Mouse (Mus musculus) ES-Bruce4 (cell line): Measurements from ENCODE around the gene Rpl14.

Source experiments
- CTCF ChIP-seq: IDR thresholded peaks from one replicate; pipeline ENCODE4 v1.8.1; 2011; ENCODE audit warnings: low read depth, low read length
- EP300 ChIP-seq: IDR thresholded peaks from 2 replicates; pipeline ENCODE4 v1.6.1; 2011; ENCODE audit warnings: low read depth, low read length; ENCODE audit not compliant: insufficient read depth
- POLR2A ChIP-seq: IDR thresholded peaks from one replicate; pipeline ENCODE4 v1.8.1; 2011; ENCODE audit warnings: low read length; ENCODE audit not compliant: insufficient read depth

- TF ChIP-seq CTCF (peak; percentile 65), POLR2A (no peak), EP300 (no peak)
These were observed 20.2 kb downstream of the Rpl14 start for GRCm38 (mm10) chr9:120591490-120591889.
